Mouse (Mus musculus) ovary, postnatal 10 days (tissue): ENCODE results near the gene Suv39h2.
A peak's percentile ranks its signal among the peaks of the same experiment; 100 is the strongest.

Source experiments
- DNase-seq: peaks from one replicate; pipeline ENCODE4 v3.0.0; 2022; ENCODE audit warnings: low spot score

Suv39h2 gene

DNA sequence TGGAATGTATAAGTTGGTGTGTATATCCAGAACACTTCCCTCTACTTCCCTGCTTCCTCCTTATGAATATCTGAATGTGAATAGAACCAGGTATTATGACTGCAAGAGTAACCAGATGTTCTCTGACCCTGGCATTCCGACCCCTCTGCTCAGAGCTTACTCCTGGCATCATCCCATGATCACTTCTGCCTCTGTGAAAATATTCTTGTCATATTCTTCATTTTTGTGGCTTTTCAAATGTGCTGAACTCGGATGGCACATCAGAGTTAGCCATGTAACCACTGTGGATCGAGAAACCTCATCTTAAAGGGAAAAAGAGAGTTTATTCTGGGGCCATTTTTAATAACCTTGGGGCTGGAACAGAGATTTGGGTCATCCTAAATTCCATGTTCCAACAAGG, 52.3 kb downstream of the Suv39h2 start, which contains the start of gene Meig1:
Meig1 (minus strand) TSS at position 101 of the 400 bp plus-strand sequence.
- no peak for DNase-seq

GRCm38 (mm10) chr2:3420157-3420556, 54.7 kb downstream of the Suv39h2 start:
- DNase-seq: no peak

DNA sequence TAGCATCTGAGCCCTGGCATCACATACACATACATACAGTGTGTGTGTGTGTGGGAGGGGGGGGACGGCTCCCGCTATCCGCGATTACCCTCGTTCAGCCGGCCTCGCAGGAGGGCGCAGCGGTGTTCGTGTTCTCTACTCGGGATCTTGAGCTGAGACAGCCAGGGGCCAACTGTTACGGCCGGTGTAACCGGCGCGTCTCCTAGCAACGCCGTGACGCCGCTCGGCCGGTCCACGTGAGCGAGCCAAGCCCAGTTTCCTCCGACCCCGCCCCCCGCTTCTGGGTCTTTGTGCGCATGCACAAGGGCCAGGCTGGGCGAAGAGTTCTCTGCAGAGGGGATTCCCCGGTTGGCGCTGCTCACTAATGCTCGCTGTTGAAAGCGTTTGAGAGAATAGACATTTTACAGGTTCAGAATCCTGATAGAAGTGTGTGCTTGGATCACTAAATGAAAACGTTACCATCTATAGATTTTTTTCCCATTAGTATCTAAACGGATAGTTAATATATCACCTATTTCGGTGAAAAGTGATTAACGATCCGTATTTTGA, 55.9 kb downstream of the Suv39h2 start:
- peak; percentile 84 for DNase-seq

GRCm38 (mm10) chr2:3415676-3416075, 59.2 kb downstream of the Suv39h2 start:
- DNase-seq: no peak

GRCm38 (mm10) chr2:3414241-3414640, 60.6 kb downstream of the Suv39h2 start:
- DNase-seq: peak; percentile 14

GRCm38 (mm10) chr2:3407756-3408155, 67.1 kb downstream of the Suv39h2 start:
- DNase-seq: no peak

- no peak for DNase-seq
Observed at GRCm38 (mm10) chr2:3405981-3406380, 68.8 kb downstream of the Suv39h2 start.
